Mouse (Mus musculus) cortical plate, adult 2 months (tissue): Measurements from ENCODE around the gene Eef1a1.
A peak's percentile ranks its signal among the peaks of the same experiment; 100 is the strongest.

Source experiments
- CTCF ChIP-seq: fragments of 200-500 bp; IDR thresholded peaks from 2 replicates; pipeline ENCODE4 v1.5.1; 2011; ENCODE audit warnings: mild to moderate bottlenecking, control low read depth, low read length; ENCODE audit not compliant: insufficient read depth; ENCODE audit errors: extremely low read depth
- POLR2A ChIP-seq: fragments of 200-500 bp; IDR thresholded peaks from 2 replicates; pipeline ENCODE4 v1.6.1; 2011; ENCODE audit warnings: mild to moderate bottlenecking, low read length, control low read depth; ENCODE audit not compliant: insufficient read depth; ENCODE audit errors: extremely low read depth

DNA sequence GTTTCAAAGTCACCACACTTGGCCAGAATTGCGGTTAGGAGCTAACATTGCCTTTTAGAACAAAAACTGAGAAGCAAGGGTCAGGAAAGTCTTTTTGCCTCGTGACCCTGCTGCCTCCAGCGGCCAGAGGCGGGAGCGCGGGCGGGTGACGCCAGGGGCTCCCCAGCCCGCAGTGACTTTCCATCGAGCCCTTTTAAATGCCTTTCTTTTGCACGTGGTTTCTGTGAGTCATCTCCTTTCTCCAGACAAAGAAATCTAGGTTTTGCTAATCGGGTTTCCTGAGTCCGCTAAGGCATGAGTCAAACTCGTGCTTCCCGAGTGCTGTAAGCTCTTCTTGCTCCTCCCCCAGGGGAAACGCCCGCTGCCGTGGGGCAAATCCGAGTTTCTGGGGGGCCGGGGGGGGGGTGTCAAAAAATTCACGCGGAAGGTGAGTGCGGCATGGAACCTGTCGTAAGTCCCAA is 38.4 kb upstream of the Eef1a1 start:
- TF ChIP-seq CTCF (peak; percentile 35), POLR2A (no peak)
